Mouse (Mus musculus) lung, postnatal 36 days (tissue): ENCODE measurements at regions not wholly inside any gene's neighbourhood (a gene's known extent, or its start where the extent isn't known, plus 50 kb on each side); places are given as distances from the start of the nearest gene placed in this dataset.

Experiments used
- DNase-seq: peaks from one replicate; pipeline ENCODE4 v3.0.0; 2022; ENCODE audit warnings: mixed read lengths

DNA sequence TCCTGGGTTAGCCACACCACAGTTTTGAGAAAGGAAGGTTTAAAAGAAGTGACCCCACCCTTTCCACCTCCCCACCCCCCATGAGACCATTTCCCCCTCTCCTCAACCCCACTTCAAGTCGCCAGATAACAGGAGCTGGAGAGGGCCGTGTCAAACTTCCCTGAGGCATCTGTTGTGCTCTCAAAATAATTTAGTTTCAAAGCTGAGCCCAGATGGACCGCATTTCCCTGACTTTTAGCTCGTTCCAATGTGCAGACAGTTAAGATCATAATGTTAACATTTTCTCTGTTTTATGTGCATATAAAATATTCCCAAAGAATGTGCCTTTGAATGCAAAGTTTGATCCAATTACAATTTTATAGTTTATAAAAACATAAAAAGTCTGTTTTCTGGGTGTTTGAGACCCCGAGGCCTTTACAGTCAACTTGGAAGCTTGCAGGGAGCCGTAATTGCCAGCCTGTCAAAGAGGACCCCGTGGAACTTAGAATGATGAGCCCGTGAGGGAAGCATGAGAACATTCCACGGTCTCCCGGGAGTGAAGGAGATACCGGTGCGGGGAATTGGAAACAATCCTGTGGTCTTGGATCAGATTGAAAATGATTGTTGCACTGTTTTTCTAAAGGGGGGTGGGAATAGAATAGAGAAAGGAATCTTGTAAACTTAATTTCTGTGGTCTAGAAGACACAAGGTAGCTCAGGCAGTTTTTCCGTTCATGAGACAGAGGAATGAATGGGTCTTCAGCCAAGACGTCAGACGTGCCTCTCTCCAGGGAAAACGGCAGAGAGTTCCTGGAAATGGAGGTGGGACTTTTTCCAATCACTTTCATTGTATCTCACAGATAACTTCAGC, 903.3 kb downstream of the Mrps31 start:
- DNase-seq = no peak

DNA sequence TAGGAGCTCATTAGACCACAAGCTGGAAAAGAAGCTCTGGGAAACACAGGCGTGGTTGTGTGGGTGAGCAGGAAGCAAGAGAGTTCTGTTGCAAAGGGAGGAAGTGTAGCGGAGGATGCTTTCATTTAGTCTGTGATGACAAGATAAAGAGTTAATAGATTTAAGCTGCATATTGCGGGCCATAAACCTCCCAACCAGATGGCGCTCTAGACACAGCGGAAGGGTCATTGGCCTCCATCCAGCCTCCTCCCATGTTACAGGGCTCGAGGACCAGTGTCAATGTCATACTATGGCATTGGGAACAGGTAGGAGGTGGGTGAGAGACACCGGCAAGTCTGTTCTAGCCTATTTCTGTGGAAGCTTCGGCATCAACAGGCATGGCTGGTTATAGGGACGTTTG, 908.4 kb downstream of the Mrps31 start:
- DNase-seq = peak; percentile 32

DNA sequence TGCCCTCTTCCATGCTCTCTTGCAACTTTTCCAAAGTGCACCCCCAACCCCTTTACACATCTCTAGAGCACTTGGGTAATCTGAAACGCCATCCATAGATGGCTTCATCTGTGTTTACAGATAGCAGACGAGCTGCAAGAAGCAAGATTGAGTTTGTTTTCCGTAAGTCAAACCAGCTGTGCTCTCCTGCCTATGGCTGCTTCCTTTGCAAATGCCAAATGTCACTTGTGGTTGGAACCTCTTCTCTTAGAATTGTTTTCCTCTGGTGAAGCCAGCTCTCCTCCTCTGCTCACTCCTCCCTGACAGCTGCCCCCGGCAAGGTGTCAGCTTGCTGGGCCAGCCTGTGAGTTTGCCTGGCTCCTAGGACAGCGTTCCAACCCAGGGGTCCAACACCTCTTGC, 910.0 kb downstream of the Mrps31 start:
- DNase-seq = no peak

DNA sequence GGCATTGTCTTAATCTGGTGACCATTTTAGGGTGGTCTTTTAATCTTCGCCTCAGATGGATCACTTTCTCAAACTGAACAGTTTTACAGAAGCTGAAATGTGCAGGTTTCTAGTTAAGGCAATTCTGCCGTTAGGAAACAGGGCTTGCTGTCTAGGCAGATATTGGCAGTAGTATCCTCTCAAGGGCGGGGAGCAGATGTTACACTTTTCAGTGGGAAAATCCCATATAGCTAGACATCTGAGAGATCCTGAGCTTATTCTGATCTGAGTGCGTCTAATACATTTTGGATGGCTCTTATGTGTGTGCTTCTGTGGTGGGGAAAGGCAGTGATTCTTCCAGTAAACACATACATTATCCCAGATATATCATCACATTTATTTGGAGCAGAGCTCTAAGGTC, 916.1 kb downstream of the Mrps31 start:
- DNase-seq = no peak

DNA sequence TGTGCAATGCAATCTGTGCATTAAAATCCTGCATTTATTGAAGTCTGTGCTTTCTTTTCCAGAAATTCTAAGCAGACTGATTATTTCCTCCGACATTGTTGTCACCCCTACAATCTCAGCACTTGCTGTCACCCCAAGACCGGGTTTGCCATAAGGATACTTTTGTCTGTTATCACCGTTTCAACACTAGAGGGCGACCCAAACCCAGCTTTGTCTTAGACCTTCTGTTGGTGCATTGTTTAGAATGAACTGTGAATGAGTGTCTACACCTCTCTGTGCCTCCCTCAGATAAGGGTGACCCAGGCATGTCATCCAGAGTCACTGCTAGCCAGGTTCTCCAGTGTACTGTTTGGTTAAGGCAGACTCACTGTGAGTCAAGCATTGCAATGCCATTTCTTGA, 933.0 kb downstream of the Mrps31 start:
- DNase-seq = peak; percentile 27

DNA sequence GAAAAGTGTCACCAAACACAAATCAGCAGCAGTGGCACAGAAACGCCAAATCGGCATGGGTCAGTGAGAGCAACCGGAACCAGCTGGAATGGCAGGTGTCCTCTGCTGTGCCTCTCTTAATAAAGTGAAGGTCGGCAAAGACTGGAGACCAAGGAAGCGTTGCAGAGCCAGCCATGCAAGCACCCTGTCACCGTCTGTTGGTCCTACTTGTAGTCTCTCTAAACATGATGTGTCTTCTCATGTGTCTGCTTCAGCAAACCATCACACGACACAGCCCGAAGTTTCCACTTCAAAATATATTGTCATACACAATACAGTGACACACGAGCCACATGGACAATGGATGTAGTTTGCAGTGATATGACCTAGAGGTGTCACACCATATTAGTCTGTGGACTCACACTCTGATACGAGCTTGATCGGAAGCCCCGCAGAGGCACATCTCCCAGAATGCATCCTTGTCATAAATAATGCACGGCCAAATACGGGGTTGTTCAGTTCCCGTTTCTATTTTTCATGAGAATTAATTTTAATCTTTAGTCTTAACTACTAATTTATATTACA, 940.3 kb downstream of the Mrps31 start:
- DNase-seq = no peak

DNA sequence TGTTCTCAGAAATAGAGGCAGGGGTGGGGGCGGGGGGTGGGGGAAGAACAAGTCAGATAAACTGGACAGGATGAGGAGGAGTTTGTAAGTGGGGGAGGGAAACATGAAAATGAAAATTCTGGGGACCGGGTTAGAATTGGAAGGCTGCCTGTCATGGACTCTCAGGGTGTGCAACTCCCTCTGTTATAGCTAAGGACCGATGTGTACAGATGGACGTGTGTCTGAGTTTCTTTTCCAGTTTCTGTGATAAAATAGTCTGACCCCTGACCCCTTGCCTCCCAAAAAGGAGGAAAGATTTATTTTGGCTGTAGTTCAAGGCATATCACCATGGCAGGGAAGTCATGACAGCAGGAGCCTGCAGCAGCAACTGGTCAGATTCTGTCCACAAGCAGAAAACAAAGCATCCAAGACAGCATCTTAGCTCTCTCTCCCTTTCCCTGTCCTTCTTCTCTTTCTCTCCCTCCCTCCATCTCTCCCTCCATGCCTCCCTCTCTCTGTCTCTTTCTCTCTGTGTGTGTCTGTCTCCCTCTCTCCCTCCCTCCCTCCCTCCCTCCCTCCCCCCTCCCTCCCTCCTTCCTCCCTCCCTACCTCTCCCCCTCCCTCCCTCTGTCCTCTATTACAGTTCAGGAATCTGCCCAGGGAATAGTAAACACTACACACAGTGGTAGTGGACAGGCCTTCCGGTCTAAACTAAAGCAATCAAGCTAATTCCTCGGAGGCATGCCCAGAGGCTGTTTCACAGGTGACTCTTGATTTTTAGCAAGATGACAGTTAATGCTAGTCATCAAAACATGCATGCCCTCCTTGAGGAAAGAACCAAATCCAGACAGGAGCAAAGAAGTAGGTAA, 941.3 kb downstream of the Mrps31 start:
- DNase-seq = no peak

DNA sequence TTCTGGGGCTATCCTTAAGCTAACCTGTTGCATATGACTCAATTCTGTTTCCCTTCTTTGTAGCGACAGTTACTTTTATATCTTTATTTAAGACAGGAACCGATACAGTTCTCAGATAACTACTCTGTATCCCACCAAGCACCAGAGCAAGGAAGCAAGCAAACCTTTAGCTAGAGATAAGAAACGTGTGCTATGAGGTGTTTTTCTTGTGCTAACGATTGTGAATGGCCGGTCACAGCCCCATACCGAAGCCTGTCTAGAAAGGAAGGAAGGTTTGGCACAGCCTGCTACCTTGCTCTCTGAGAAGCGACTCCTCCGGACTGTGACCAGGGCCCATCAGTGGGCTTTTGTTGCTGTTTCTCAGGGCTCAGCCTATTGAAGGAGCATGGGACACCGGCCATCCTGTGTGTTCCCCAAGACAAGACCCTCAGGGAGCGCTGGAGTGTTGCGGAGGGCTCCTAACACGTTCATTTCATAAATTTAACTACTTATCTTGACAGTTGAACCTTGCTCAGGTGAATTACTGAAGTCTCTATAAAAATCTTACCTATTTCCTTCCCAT, 949.0 kb downstream of the Mrps31 start:
- no peak for DNase-seq

DNA sequence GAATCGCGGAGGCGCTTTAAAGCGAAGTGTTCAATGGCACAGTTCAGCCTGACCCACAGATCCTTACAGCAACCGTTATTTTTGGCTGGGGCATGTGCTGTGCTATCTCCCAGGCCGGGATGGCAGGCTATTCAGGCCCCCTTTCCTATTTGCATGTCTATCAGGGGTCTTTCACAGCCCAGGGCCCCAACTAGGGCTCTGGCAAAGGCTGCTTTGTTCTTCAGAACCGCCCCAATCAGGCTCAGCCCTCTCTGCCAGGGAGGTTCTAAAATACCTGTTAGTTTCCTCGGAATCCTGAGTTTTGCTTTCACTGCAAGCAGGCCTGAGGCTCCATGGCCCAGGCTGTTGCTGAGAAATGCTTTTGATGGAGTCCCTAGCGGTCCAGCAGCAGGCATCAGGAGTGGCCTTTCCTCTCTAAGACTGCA, 949.7 kb downstream of the Mrps31 start:
- no peak for DNase-seq
